21 mouse cellular contexts compared by ENCODE assay signal in the genomic region with DNA sequence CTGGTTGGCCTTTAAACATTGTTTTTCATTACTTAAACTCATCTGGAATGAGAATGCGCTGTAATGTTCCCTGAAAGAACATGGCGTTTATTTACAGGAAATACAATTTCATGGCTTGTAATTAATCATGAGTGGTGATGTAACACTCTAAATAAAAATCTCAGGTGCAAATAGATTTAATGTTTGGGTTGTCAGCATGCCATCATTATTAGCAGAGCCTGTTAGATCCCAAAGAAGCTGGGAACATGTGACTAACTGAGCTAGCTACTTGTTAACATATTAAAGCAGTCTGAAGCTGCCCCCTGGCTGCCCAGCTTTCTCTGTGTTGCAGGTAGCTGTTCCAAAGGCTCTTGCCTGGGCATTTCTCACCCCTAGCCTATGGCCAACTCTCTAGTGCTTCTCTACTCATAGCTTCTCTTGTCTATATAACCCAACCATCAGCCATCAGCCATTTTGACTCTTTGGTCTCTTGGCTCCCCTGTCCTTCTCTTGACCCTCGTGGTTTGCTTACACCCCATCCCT. TPM values are rescaled to one million over a fixed set of nuclear protein-coding genes. Genes with fewer than 3 reads are reported as not detected.
DNase-seq lines count a peak whose midpoint lies in the region; ATAC-seq and TF ChIP-seq lines count a peak whose summit lies in the region.
"Had no signal": no experiment of that assay in that cellular context is flagged by ENCODE, and none has a peak within 500 bp of the region (broad histone marks: within the 10 kb centered on the region; RNA-seq: fewer than 3 reads in every experiment).

No protein-coding gene starts in this region.

- POLR2A ChIA-PET in Patski (lab: Charles Lee), result no interaction called here

- H3K27me3 ChIP-seq in kidney, postnatal 0 days (ENCODE audit: insufficient read depth, low read length), result no peaks in the 10 kb centered on the region
- H3K27me3 ChIP-seq in kidney, embryonic 16.5 days (ENCODE audit: insufficient read depth, low read length), result no peaks in the 10 kb centered on the region
- no peaks in the 10 kb centered on the region for H3K27me3 ChIP-seq in Patski
- no peaks in the 10 kb centered on the region for H3K27me3 ChIP-seq in midbrain, postnatal 0 days (ENCODE audit: insufficient read depth, low read length)
- H3K27me3 ChIP-seq: embryonic facial prominence, embryonic 13.5 days; forebrain, embryonic 15.5 days; heart, embryonic 12.5 days; hindbrain, embryonic 13.5 days; neural tube, embryonic 12.5 days had no signal

- TF ChIP-seq CTCF in kidney, postnatal 0 days (IDR thresholded peaks at IDR 0.05; ENCODE audit: low read depth), result peak; percentile 46
- peak; percentile 32 for TF ChIP-seq CTCF in Patski (IDR thresholded peaks at IDR 0.05)
- TF ChIP-seq CTCF in midbrain, postnatal 0 days (IDR thresholded peaks at IDR 0.05), result no peak

- no peak overlapping the region for H3K4me2 ChIP-seq in kidney, postnatal 0 days (ENCODE audit: low read length)
- H3K4me2 ChIP-seq in kidney, embryonic 16.5 days (replicated peaks; ENCODE audit: low read depth, low read length), result no peak overlapping the region
- no peak overlapping the region for H3K4me2 ChIP-seq in midbrain, postnatal 0 days (ENCODE audit: low read depth, low read length, poor library complexity, severe bottlenecking)
- H3K4me2 ChIP-seq: embryonic facial prominence, embryonic 13.5 days; forebrain, embryonic 15.5 days; heart, embryonic 12.5 days; hindbrain, embryonic 13.5 days; midbrain, embryonic 11.5 days; neural tube, embryonic 12.5 days had no signal

- CTCF ChIA-PET in Patski (lab: Charles Lee), result interaction anchor here (1.4 kb wide), 1 partner anchor 16 kb away, joined by 3 read pairs; no protein-coding TSS in a partner anchor

- no peak; the same call in 1 of the 2 replicates for ATAC-seq in kidney, postnatal 0 days (replicated peaks; ENCODE audit: low FRiP score, low read depth)
- no peak for ATAC-seq in kidney, embryonic 16.5 days (ENCODE audit: low FRiP score, low TSS enrichment)
- ATAC-seq in Patski, result no peak
- ATAC-seq in midbrain, postnatal 0 days (ENCODE audit: low FRiP score), result no peak
- ATAC-seq: activated CD4-positive, CD25-positive, alpha-beta regulatory T cell, adult 4 months; forebrain, embryonic 15.5 days; inflammation-experienced regulatory T-cells, adult 6 months had no signal

- H3K27ac ChIP-seq in kidney, postnatal 0 days, result no peak overlapping the region
- H3K27ac ChIP-seq in kidney, embryonic 16.5 days (ENCODE audit: low read length), result no peak overlapping the region
- no peak overlapping the region for H3K27ac ChIP-seq in midbrain, postnatal 0 days (ENCODE audit: low read depth, low read length)
- H3K27ac ChIP-seq: embryonic facial prominence, embryonic 13.5 days; forebrain, embryonic 15.5 days; hindbrain, embryonic 13.5 days; neural tube, embryonic 12.5 days had no signal

- H3K4me1 ChIP-seq in kidney, postnatal 0 days (replicated peaks; ENCODE audit: insufficient read depth, low read length), result no peaks in the 10 kb centered on the region
- H3K4me1 ChIP-seq in kidney, embryonic 16.5 days (ENCODE audit: insufficient read depth, low read length), result no peaks in the 10 kb centered on the region
- H3K4me1 ChIP-seq in midbrain, postnatal 0 days (ENCODE audit: insufficient read depth, low read length), result no peaks in the 10 kb centered on the region
- H3K4me1 ChIP-seq: embryonic facial prominence, embryonic 13.5 days; forebrain, embryonic 15.5 days; neural tube, embryonic 12.5 days had no signal

- in situ Hi-C loops in Patski (cut with MboI; ENCODE audit: low pct_unique_long_range_greater_than_20kb), result no loop called here

- DNase-seq in kidney, postnatal 0 days (ENCODE audit: low spot score), result no peak
- peak; percentile 34 for DNase-seq in urinary bladder, postnatal 14 days (ENCODE audit: low spot score)
- no peak for DNase-seq in urinary bladder, postnatal 36 days (ENCODE audit: low spot score in 2 of 2)
- no peak for DNase-seq in Patski (ENCODE audit: low read depth, low spot score)
- DNase-seq in c-Kit-positive CD71-positive TER-119-positive erythroid progenitor cells, embryonic 14.5 days (ENCODE audit: low spot score), result no peak
- DNase-seq in midbrain, postnatal 0 days (ENCODE audit: low spot score), result no peak
- DNase-seq: adrenal gland, postnatal 10 days; cerebellum, postnatal 10 days; gastrocnemius, postnatal 36 days; heart, postnatal 14 days; right cerebral cortex, adult 18-20 months; thymus, postnatal 25 days had no signal

- H3K36me3 ChIP-seq in kidney, postnatal 0 days (ENCODE audit: insufficient read depth, low read length), result no peaks in the 10 kb centered on the region
- no peaks in the 10 kb centered on the region for H3K36me3 ChIP-seq in kidney, embryonic 16.5 days (ENCODE audit: insufficient read depth, low read length)
- H3K36me3 ChIP-seq in midbrain, postnatal 0 days (ENCODE audit: insufficient read depth, low read length), result no peaks in the 10 kb centered on the region
- H3K36me3 ChIP-seq: embryonic facial prominence, embryonic 13.5 days; forebrain, embryonic 15.5 days; heart, embryonic 12.5 days; hindbrain, embryonic 13.5 days; neural tube, embryonic 12.5 days had no signal

- H3K4me3 ChIP-seq in kidney, postnatal 0 days (replicated peaks; ENCODE audit: low read depth, low read length), result no peak overlapping the region
- H3K4me3 ChIP-seq in kidney, embryonic 16.5 days (ENCODE audit: low read length), result no peak overlapping the region
- no peak overlapping the region for H3K4me3 ChIP-seq in midbrain, postnatal 0 days (ENCODE audit: low read depth, low read length)
- H3K4me3 ChIP-seq: embryonic facial prominence, embryonic 13.5 days; forebrain, embryonic 15.5 days; heart, embryonic 12.5 days; hindbrain, embryonic 13.5 days; neural tube, embryonic 12.5 days had no signal

- WGBS in kidney, postnatal 0 days, result 77% methylated on average over 3 of the region's 3 CpGs
- 71% methylated on average over 3 of the region's 3 CpGs for WGBS in kidney, embryonic 16.5 days
- WGBS in midbrain, postnatal 0 days, result 90% methylated on average over 3 of the region's 3 CpGs

- H3K9me3 ChIP-seq in kidney, postnatal 0 days (replicated peaks; ENCODE audit: low read length), result no peaks in the 10 kb centered on the region
- H3K9me3 ChIP-seq in kidney, embryonic 16.5 days (ENCODE audit: low read length), result no peaks in the 10 kb centered on the region
- no peaks in the 10 kb centered on the region for H3K9me3 ChIP-seq in midbrain, postnatal 0 days (ENCODE audit: low read length)
- H3K9me3 ChIP-seq: embryonic facial prominence, embryonic 13.5 days; forebrain, embryonic 15.5 days; heart, embryonic 12.5 days; hindbrain, embryonic 13.5 days; neural tube, embryonic 12.5 days had no signal

- no peak overlapping the region for H3K9ac ChIP-seq in kidney, postnatal 0 days (ENCODE audit: low read depth, low read length)
- no peak overlapping the region for H3K9ac ChIP-seq in kidney, embryonic 16.5 days (replicated peaks; ENCODE audit: low read length)
- no peak overlapping the region for H3K9ac ChIP-seq in midbrain, postnatal 0 days (replicated peaks; ENCODE audit: low read length, poor library complexity, severe bottlenecking)
- H3K9ac ChIP-seq: embryonic facial prominence, embryonic 13.5 days; forebrain, embryonic 15.5 days; heart, embryonic 12.5 days; hindbrain, embryonic 13.5 days; neural tube, embryonic 12.5 days had no signal

RNA-seq across cellular contexts. Expression of gene Cggbp1, which starts 26.9 kb away (rescaled TPM):
- 64.2 and 66.4 TPM in 2 replicates for polyA plus RNA-seq in kidney, postnatal 0 days (2015; fragmentation: Nextera tagmentation; extraction: Ambion mirVana)
- polyA plus RNA-seq in kidney, embryonic 16.5 days (2015; fragmentation: Nextera tagmentation; extraction: Ambion mirVana), result 86.1 and 88.9 TPM in 2 replicates
- 55.2 TPM for polyA plus RNA-seq in Patski (2021)
- 66.0 and 80.9 TPM in 2 replicates for total RNA-seq in midbrain, postnatal 0 days (2014; rRNA removed)
- 47.4 and 53.0 TPM in 2 replicates for polyA plus RNA-seq in midbrain, postnatal 0 days (2015; fragmentation: Nextera tagmentation; extraction: Ambion mirVana)

RNA-seq across cellular contexts. Expression of gene Zfp654, which starts 27.2 kb away (rescaled TPM):
- 5.1 TPM in 2 replicates for polyA plus RNA-seq in kidney, postnatal 0 days (2015; fragmentation: Nextera tagmentation; extraction: Ambion mirVana)
- 5.9 and 6.4 TPM in 2 replicates for polyA plus RNA-seq in kidney, embryonic 16.5 days (2015; fragmentation: Nextera tagmentation; extraction: Ambion mirVana)
- 9.9 TPM for polyA plus RNA-seq in Patski (2021)
- 8.4 and 12.2 TPM in 2 replicates for total RNA-seq in midbrain, postnatal 0 days (2014; rRNA removed)
- polyA plus RNA-seq in midbrain, postnatal 0 days (2015; fragmentation: Nextera tagmentation; extraction: Ambion mirVana), result 2.7 TPM in 2 replicates
